Mouse (Mus musculus) embryo, embryonic 11 days (tissue): Measurements from ENCODE around the gene Eng.
A peak's percentile ranks its signal among the peaks of the same experiment; 100 is the strongest.

ENCODE experiments used
- DNase-seq: peaks from one replicate; pipeline ENCODE4 v3.0.0-alpha.2; 2015

Gene Eng

DNA sequence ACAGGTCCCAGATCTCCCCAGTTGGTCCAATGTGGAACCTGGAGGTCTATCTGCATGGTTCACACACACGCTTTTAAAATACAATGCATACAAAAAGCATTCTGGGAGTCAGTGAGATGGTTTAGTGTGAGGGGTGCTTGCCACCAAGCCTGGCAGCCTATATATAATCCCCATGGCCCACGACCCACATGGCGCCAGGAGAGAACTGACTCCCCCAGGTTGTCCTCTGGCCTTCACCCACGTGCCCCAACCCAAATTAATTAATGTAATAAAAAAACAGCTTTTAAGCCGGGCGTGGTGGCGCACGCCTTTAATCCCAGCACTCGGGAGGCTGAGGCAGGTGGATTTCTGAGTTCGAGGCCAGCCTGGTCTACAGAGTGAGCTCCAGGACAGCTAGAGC lies 37.3 kb downstream of the Eng start:
- no peak for DNase-seq

DNA sequence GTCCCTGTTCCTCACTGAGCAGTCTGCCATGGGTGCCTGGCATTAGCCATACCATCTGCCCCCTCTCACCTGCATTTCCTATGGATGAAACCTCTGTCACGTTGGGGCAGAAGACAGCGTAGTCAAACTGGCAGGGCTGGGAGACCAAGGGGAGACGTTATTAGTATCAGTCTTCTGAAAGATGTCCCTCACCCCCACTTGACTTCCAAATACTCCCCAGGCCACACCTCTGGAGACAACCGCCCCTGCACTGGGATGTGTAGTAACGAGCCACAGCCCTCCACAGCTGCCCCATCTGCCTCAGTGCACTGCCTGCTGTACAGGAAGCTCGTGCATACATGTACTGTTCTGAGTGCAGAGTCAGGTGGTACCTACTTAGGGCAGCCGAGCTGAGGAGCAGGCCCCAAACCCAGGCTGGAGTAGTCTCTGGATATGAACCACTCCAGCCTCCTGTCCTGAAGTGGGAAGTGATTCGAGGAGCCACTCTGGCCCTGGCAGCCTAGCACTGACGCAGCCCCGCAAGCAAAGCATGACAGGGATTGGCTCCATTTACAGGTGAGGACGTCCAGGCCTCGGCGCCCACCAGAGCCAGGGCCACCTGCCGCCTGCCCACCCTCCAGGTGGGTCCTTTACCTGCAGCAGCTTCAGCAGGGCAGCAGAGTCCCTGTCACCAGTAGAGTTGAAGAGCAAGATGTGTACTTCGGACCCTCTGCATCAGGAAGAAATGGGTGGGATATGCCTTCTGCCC lies 38.5 kb downstream of the Eng start:
- DNase-seq, result no peak

DNA sequence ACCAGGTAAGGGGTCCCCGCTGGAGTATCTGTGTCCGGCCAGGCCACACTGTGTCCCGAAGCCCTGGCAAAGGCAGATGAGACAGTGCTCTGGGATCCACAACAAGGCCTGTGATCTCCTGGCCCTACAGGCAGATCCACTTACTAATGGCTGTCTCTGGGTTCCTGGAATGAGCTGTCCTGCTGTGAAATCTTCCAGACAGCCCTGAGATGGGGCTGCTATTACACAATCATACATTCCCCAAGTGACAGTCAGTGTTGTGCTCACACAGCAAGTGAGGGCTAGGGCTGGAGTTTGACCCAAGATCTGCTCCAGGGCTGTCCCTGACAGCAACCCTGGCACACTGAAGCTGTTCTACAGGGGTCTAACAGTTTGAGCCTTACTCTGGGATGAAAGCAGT lies 39.4 kb downstream of the Eng start:
- no peak for DNase-seq

DNA sequence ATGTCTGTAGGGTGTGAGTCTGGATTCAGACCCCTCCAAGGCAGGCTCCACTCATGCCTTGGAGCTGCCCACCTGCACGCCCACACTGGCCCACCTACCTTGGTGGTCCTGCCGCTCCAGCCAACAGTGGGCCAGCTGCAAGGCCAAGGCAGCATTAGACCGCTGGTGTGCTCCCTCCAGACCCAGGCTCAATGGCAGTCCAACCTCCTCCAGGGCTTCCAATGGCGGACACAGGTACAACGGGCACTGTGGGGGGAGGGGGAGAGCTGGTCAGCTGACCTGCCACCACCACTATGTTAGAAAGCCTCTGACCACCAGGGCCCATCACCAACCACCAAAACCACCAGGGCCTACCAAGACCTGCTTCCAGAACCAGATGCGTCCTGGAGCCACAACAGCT lies 40.2 kb downstream of the Eng start:
- no peak for DNase-seq

DNA sequence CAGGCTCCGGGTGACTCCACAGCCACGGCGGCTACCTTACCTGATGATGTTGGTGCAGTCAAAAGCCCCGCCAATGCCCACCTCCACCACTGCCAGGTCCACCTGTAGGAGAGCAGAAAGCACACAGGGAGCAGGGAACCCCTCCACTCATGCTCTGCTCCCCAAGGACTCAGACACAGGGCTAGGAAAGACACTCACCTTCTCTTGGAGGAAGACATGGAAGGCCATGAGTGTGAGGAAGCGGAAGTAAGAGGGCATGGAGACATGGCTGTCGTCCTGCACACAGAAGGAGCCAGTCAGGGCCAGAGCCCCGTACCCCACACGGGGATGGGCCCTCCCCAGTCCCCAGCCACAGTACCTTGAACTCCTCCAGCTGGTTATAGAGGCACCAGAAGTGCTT lies 41.2 kb downstream of the Eng start:
- no peak for DNase-seq

DNA sequence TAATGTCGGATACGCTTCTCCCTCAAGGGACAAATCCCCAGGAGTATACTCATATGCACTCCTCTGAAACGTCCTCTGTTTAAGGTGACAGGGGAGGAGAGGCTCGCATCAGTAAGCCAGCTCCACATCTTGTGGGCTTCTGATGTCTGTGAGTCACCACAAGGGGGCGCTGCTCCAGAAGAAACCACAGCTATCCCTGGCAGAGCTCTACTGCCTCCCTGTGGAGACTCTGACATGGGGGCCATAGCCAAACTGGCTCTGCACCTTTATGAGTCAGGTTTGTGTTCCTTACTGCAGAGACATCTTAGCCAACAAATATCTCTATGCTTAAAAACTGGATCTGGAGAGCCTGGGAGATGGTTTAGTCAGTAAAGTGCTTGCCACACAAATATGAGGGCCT lies 43.0 kb downstream of the Eng start:
- peak; percentile 89 for DNase-seq

DNA sequence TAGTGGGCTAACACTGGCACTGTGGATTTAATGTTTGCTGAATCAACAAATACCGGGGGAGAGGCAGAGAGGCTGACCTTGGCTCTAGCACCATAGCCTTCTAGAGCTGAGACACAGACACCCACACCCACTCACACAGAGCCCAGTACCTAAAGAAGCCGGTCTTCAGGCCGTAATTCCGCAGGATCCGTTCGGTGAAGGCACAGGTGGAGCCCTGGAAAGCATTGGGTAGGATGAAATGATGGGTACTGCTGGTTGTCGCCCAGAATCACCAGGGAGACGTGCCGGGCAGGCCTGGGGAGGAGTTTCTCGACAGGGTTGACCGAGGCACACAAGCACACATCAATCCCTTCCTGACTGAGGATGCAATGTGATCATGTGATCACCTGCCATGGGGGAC lies 44.6 kb downstream of the Eng start:
- no peak for DNase-seq

DNA sequence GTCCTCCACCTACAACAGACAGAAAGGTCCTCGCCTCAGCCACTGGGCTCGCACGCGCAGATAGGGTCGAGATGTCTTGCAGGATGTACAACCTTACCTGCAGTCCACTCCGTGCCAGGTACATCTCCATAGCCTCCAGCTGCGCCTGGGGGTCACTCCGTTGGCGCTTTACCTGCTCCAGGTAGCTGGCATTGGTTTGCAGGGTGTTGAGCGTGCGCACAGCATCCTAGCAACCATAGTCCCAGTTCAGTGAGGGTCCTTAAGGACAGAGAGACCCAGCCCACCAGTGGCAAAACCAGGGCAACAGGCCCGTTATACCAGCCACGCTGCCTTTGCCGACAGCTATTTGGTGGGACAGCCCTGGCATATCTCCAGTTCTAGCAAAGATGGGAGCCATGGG lies 46.1 kb downstream of the Eng start:
- DNase-seq, result no peak

DNA sequence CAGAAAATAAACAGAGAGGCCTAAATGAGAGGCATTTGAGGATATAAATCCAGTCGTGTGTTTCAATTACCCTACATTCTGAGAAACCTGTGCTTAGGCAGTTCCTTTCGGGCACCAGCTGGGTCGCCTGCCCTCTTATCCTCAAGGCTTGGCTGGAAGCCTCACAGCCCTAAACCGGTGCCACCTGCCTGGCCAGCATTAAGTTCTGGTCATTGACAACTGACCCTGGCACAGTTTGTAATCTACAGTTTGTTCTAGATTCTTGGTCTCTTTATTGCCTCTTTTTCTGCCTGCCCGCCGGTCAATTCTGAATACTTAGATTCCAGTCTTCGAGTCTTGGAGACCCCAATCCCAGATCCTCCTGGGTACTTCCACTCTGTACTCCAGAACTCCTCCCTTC lies 46.9 kb downstream of the Eng start:
- DNase-seq, result no peak

DNA sequence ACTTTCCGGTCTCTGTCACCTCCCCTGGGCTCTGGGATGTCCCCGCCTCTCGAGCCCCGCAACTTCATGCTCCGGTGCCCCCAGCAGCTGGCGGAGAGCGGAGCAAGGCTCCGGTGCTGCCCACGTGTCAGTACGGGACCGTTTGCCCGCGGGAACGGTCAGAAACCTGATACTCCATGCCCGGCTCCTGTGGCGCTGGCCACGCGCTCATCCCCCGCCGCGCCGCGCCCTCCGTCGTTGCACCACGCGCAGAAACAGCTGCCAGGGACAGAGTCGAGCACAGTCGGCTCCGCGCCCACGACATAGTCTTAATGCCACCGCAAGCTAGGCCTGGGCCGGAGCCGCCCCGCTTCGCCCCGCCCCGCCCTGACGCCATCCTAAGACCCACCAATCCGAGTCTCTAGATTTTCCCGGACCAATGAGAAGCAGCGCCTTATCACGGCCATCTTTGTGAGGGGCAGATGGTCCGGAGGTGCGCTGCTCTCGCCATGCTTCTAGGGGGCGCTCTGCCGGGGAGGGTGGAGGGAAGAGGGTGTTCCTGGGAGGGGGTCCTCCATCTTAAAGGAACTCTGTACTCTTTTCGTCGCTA lies 47.5 kb downstream of the Eng start:
- DNase-seq, result peak; percentile 98

DNA sequence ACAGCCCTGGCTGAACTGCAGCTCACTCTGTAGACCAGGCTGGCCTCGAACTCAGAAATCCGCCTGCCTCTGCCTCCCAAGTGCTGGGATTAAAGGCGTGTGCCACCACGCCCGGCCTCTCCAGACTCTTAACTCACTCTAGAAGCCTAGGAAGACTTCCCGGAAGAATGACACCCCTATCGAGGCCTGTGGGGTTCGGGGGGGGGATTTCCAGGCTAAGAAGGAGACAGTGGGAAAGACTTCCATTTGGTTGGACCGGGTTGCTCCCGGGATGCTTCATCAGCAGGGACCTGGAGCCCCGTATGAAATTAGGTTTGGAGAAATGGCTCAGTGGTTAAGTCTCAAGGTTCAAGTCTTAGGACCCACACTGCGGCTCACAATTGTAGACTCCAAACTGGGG lies 48.3 kb downstream of the Eng start:
- DNase-seq, result no peak

DNA sequence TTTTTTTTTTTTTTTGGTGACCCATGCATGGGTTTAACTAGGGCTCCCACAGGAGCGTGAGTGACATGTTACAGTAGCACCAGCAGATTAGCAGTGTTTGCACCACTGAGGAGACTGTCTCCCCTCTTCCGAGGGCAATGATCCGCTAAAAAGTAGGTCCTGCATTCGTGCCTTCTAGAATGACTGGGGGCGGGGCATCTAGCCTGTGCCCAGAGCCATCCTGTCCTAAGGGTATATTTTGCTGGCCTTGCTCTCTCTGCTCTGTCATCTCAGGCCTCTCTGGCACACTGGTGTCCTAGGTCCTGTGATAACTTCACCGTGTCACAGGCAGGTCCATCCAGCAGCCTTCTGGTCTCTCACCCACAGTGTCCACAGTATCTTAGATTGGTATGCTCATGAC lies 53.3 kb downstream of the Eng start:
- DNase-seq, result no peak

DNA sequence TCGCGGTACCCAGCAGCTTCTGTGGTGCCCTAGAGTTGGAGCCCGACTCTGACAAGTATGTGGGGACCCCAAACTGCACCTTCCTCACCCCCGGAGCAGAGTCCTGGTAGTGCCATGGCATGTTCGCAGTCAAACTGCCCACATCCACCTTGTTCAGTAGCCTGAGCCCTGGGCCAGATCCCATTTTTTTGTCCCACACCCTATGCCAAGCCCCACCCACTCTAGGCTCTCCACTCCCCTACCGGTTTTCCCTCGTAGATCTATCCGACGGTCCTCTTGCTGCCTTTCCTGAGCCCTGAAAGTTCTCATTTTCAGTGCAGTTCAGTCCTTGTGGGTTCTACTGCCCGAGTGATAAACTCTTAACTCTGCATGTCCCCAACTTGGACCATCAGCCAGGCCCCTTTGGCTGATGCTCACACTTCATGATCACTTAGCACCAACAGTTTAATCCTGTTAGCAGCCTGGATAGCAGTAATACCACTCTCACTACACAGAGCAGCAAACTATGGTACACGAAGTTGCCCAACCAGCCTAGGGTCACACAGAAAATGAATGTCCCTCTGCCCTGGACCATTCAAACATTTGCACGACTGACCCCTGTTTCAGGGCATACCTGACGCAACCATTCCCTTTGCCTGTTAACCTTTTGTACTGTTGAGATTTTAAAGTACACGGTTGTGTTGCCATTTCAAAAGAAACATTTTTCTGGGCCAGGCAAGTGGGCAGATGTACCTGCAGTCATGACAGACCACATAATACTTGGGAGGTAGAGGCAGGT lies 54.8 kb downstream of the Eng start:
- DNase-seq, result no peak

DNA sequence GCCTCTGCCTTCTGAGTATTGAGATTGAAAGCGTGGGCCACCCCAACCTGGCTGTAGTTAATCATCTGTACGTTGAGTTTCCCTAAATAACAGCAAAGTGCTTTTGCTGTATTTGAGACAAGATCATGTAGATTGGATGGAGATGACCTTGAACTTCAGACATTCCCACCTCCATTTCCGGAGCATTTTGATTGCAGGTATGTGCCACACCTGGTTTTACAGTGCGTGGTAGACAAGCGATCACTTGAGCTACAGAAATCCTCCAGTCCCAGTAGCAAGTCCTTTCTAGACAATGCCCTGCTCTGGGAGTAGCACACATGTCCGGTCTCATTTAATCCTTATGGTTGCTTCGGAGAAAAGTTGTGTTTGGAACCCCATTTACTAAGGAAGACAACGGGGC lies 56.7 kb downstream of the Eng start:
- DNase-seq, result no peak

DNA sequence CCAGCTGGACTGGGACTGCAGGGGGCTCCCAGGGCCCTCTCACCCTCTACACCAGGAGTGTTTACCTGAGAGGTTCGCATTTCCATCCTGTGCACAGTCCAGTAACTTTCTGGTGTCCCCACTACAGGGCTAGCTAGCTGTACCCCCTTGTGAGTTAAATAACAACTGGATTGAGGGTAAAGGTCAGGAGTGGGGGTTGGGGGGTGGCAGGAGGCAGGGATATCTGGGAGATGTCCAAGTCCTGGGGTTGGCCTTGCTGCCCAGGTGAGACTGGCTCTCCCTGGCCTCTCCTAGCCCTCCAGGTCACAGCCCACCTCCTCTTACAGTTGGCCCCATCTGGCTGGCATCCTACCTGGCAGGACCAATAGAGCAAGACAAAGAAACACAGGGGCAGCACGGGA lies 57.6 kb downstream of the Eng start, which contains the start of gene Fpgs:
Gene Fpgs (minus strand): TSS at position 125 of the 401 bp plus-strand sequence.
- DNase-seq, result no peak

DNA sequence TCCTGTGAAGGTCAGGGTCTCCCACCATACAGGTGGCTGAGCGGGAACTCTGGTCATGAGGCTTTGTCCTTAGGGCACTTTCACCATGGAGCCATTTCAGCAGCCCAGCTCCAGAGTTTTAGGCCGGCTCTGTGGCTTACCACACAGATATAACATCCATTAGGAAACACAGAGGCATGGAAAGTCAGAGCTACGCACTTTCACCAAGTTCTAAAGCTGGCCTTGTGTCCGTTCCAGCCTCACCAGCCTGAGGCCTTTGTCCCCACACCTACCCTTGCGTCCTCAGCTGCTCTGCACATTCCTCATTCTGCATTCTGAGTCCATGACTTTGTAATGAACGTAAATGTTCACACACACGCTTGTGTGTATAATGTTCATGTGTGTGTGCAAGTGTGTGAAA lies 58.6 kb downstream of the Eng start:
- no peak for DNase-seq

DNA sequence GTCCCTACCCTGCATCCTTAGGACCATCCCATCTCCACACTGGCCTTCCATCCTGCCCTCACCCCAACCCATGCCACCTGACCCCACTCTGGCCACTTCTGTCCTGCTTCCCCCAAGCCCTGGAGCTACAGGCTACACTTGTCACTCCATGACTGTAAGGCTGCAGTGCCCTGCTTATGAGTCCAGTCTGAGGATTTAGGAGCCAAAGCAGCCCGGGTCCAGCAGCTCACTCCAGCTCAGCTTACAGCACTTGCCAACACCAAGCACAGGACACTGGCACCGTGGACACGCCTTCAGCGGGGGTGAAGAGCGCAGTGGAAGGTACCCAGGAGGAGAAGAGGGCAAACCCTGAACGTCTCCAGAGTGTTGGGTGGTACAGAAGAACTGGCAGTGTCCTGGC lies 60.6 kb downstream of the Eng start:
- no peak for DNase-seq

DNA sequence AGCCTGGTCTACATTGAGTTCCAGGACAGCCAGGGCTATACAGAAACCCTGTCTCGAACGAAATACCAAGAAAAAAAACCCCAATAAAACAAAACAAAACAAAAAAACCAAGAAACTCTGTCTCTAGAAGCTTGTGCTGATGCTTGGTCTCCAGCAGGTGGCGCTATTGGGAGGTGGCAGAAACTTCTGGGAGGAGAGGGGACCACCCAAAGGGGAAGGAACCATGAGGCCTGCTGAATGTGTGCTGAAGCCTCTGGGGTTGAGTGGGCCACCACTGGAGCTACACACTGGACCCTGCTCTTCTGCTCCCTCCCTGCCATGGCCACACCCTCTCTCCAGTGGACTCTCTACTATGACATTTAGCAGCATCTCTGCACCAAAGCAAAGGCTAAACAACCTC lies 62.2 kb downstream of the Eng start:
- DNase-seq, result peak; percentile 84

DNA sequence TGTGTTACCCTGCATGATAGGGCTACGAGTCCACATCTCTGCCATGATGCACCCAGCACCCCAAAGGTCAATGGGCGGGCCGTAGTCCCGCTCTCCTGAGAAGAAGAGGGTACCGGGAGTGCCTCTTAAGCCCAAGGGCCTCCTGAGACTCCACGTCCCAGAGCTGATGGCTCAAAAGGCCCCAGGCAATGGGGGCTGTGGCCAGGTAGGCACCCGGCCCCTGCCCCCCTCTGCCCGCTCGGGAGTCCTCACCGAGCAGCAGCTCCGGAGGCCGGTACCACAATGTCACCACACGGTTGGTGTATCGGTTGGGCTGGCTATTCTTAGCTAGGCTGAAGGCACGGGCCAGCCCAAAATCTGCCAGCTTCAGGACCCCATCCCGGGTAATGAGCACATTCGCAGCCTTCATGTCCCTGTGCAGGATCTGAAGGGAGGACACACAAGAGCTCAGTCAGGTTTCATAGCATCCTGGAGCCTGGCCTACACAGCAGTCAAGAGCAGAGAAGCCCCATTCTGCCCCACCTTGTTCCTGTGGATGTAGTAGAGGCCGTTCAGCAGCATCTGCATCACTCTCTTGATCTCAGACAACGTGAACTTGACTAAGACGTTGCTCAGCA lies 63.2 kb downstream of the Eng start:
- DNase-seq, result no peak

DNA sequence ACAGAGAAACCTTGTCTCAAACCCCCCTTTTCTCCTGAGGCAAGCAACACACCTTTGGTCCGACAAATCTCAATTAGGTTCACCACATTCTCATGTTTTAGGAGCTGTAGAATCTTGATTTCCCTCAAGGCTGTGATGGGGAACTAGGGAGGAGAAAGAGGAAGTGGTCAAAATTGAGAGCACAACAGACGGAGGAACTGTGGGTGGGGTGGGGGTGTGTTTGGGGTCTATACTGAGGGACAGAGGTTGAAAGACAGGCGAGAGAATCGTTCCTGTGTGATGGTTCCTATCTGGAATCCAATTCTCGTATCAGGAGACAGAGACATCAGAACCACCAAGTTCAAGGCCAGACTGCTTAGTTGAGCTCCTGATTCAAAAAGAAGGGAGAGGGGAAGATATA lies 64.0 kb downstream of the Eng start:
- no peak for DNase-seq

DNA sequence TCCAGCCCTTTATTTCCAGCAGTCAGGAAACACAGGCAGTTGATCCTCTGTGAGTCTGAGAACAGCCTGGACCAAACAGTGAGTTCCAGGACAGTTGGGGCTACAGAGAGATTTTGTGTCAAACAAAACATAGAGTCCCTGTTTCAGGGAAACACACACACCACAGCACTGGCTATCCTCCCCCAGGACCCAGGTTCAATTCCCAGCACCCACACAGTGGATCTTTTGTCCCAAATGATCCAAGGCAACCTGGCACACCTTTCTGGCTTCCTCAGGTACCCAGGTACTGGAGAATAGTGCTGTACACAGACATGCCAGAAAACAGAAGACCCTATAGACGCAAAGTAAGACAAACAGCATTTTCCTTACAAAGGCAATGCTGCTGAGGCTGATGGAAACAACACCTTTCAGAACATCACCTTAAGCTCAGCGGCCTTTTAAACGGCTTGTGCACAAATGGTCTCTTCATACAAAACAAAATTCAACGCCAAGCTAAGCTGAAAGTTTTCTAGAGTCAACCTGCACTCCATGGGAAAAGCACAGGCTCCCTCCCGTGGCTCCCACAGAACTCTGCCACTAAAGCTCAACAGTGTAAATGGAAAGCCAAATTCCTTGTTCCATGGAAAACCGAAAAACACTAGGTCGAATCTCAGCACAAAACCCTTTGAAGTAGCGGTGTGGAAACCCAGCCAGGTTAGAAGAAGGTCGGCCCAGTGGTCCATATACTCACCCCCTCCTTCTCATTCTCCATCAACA lies 65.1 kb downstream of the Eng start:
- DNase-seq, result no peak

DNA sequence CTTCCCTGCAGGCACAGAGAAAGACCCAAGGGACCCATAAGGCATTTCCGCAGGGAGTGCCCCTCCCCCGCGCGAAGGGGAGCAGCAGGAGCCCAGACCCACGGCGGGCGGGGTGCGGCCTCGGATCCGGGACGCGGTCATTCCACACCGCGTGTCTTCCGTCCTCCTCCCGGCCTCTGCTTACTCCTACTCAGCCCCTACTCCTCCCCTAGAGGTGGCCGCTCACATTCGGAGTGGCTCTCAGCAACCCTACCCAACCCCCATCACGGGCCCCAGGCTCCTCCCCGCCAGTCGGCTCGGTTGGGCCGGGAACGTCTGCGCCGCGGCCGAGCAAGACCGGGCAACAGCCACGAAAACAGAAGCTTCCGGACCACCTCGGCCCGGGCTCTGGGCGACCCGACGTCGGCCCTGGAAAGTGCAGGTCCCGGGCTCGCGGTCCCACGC lies 65.7 kb downstream of the Eng start:
- peak; percentile 72 for DNase-seq

DNA sequence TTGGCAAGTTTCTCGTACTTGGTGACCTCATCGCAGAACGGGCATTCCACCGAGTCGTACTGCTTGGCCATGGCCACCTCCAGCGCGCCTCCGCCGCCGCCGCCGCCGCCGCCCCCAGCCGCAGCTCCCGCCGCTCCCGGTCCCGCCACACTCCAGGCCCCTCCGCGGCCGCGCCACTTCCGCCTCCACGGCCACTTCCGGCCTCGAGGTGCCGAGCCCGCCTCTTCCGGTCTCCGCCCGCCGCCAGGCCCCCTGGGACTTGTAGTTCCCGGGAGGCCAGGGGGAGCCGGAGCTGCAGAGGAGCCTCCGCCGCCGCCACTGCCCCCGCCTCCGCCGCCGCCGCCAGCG lies 66.2 kb downstream of the Eng start:
- peak; percentile 96 for DNase-seq
